Mouse (Mus musculus) frontal cortex, postnatal 10 days (tissue): ENCODE results near the gene Rsph1.

ENCODE experiments used
- DNase-seq, 2 experiments: peaks; one replicate each; pipeline ENCODE4 v3.0.0; 2022; ENCODE audit warnings: low spot score in 2 of 2, mixed read lengths in 1 of 2

Rsph1 gene

GRCm38 (mm10) chr17:31276922-31277918 is at the start of gene Rsph1:
Rsph1 (minus strand) TSS chr17:31277383.
- DNase-seq: peak; percentile 100

- no peak for DNase-seq
These were observed 49.2 kb upstream of the Rsph1 start for GRCm38 (mm10) chr17:31326220-31326852.

GRCm38 (mm10) chr17:31325451-31326219 is 48.5 kb upstream of the Rsph1 start:
- DNase-seq: peak in 1 of 2 experiments; percentile 47

GRCm38 (mm10) chr17:31324227-31324626 is 47.0 kb upstream of the Rsph1 start:
- no peak for DNase-seq

GRCm38 (mm10) chr17:31323379-31323778 is 46.2 kb upstream of the Rsph1 start:
- DNase-seq: no peak

GRCm38 (mm10) chr17:31322446-31322845 is 45.3 kb upstream of the Rsph1 start:
- no peak for DNase-seq

GRCm38 (mm10) chr17:31321425-31321824 is 44.2 kb upstream of the Rsph1 start:
- DNase-seq: peak; percentile 68 to 74

GRCm38 (mm10) chr17:31318906-31319767 is 42.0 kb upstream of the Rsph1 start:
- no peak for DNase-seq

- DNase-seq: no peak
These were observed 40.5 kb upstream of the Rsph1 start for GRCm38 (mm10) chr17:31317521-31318272.

GRCm38 (mm10) chr17:31316998-31317397 is 39.8 kb upstream of the Rsph1 start:
- no peak for DNase-seq

- no peak for DNase-seq
These were observed 38.8 kb upstream of the Rsph1 start for GRCm38 (mm10) chr17:31315993-31316392.

- no peak for DNase-seq
These were observed 38.0 kb upstream of the Rsph1 start for GRCm38 (mm10) chr17:31315046-31315792.

GRCm38 (mm10) chr17:31312648-31313047 is 35.5 kb upstream of the Rsph1 start:
- DNase-seq: no peak

- DNase-seq: no peak
These were observed 33.9 kb upstream of the Rsph1 start for GRCm38 (mm10) chr17:31311047-31311446.

GRCm38 (mm10) chr17:31309281-31309793 is 32.2 kb upstream of the Rsph1 start:
- no peak for DNase-seq

- DNase-seq: no peak
These were observed 31.2 kb upstream of the Rsph1 start for GRCm38 (mm10) chr17:31308291-31308816.

- DNase-seq: no peak
These were observed 30.6 kb upstream of the Rsph1 start for GRCm38 (mm10) chr17:31307756-31308155.

- no peak for DNase-seq
These were observed 28.6 kb upstream of the Rsph1 start for GRCm38 (mm10) chr17:31305776-31306120.
